Mouse (Mus musculus) thymus, postnatal 25 days (tissue): ENCODE data around the gene Pcnt.

ENCODE experiments used
- DNase-seq: peaks from one replicate; pipeline ENCODE4 v3.0.0; 2022

Pcnt gene

GRCm38 (mm10) chr10:76392596-76392995 is 50.0 kb downstream of the Pcnt start:
- no peak for DNase-seq

DNA sequence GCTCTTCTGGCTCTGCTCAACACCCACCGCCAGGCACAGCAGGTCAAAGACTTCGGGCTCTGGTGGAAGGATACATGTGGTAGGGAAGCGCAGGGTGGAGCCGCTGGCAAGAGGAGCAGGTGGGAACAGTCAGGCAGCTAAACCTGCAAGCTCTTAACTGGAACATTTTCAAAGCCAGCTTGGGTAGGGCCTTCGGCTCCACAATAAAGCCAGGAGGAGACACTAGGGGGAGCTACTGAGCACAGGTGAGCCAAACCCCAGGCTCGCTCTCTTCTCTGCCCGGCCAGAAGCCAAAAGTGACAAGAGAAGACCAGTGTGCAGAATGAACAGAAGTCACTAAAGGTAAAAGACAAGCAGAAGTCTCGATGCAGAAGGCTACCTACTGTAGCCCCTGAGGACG is 50.8 kb downstream of the Pcnt start:
- peak; percentile 43 for DNase-seq

DNA sequence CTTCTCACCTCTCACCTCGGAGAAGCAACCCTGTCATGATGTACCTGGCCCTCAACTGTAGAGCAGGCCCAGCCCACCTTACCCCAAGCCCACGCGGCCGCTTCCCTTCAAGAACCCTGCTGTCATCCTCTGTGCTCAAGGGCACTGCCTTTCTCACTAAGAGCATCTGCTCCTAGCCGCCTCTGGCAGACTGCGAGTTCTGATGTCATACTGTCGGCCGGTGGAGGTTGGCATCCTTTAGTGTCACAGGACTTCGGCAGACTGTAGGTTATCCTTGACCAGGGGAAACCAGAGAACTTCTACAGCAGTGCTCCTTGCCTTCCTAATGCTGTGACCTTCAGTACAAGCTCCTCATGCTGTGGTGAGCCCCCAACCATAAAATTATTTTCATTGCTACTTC is 51.4 kb downstream of the Pcnt start:
- no peak for DNase-seq

- DNase-seq, result no peak
These were observed 67.6 kb downstream of the Pcnt start for GRCm38 (mm10) chr10:76374981-76375380.

DNA sequence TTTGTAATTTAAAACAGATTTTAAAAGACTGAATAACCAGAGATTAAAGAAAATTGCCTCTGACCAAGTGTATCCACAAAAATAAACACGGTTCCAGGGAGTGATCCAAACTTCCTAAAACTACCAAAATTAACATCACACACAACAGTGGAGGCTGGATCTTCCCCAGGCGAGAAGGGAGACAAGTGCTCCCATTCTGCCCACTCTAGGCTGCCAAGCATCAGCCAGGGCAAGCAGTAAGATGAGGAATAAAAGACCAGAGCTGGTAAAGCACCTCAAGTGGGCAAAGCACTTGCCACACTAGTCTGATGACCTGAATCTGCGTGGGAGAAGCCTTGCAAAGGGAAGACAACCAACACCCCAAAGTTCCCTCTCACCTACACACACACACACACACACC is 70.8 kb downstream of the Pcnt start:
- no peak for DNase-seq

DNA sequence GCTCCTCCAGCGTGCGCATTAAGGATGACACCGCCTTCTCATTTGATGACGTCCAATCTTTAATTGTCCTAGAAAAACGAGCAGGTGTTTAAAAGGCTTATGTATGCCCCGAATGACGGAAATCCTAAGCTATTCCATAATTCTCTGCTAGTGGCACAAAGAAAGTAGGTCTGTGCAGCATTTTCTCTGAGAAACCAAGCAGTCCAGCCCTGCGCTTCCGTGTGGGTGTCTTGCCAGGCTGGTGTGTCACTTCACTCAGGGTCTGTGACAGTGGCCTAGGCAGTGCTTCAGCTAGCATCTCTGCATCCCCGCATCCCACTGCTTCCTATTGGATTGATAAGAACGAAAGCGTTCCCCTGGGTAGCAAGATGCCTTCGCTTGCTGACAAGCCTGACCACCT is 73.8 kb downstream of the Pcnt start:
- DNase-seq, result no peak

- no peak for DNase-seq
These were observed 79.4 kb downstream of the Pcnt start for GRCm38 (mm10) chr10:76363233-76363632.

- DNase-seq, result no peak
These were observed 84.1 kb downstream of the Pcnt start for GRCm38 (mm10) chr10:76358468-76358867.

GRCm38 (mm10) chr10:76357286-76357875 is 85.2 kb downstream of the Pcnt start:
- DNase-seq, result no peak

DNA sequence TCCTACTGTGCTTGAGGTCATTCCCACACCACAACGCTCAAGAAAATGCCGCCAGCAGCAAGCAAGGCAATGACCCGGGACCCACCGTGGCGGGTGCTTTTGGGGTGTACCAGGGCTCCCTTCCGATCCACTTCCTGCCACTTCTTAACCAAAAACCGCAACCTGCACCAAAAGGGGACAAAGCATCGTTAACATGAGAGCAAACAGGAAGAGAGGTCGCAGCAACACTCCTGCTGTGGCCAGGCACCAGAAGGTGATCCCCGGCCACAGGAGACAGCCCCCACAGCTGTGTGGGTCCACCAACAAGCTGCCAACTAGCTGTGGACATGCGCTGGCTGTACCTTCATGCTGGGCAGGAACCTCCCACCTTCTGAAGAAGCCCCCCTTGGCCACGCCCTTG is 87.6 kb downstream of the Pcnt start:
- DNase-seq, result peak; percentile 68

DNA sequence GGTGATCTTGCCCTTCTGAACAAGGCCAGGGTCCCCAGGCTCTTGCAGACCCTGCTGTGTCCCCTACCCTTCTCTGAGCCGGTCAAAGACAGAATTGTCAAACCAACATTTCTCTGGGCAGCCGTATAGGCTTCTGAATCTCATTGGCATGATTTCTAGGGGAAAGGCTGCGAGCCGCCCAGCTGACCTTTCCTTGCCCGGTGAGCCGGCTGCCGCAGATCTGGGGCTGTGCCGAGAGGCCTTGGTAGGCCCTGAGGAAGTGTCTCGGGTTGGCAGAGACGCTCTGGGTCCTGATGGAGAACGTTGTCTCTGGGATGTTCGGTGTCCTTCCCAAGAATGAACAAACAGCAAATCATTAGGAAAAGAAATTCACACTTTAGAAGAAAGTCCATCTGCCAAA is 88.6 kb downstream of the Pcnt start:
- no peak for DNase-seq

DNA sequence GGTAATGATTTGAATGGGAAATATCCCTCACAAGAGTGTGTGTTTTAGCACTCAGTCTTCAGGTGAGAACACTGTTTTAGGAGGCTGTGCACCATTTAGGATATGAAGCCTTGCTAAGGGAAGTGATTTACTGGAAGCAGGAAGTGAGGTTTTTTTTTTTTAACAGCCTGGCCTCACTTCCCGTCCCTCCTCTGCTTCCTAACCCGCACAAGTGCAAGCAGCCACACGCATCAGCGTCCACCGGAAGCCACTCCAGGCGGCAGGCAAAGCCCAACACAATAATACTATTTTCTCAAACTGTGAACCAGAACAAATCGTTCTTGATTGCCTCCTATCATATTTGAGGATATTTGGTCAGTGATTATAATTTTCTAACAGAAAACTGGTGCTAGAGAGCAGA is 90.6 kb downstream of the Pcnt start:
- DNase-seq, result no peak

- DNase-seq, result peak; percentile 73
These were observed 96.0 kb downstream of the Pcnt start for GRCm38 (mm10) chr10:76346589-76346988.

DNA sequence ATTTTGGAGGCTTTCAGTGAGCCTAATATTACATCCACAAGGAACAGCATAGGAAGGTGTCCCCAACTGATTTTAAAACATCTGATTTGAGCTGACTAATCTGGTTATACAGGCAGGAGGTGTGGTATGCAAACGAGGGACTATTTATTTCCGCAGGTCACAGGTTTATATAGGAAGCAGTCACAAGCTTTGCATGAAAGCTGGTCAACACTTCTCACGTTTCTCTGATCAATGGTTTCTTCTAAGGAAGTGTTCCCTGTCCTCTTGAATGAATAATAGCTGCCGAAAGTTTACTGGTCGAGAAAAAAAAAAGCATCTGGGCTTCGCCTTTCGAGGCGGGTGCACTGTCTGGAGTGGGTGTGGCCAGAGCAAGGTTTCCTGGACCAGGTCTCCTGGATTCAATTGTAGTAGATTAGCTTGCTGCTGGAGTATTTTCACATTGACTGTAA is 96.5 kb downstream of the Pcnt start:
- DNase-seq, result no peak

DNA sequence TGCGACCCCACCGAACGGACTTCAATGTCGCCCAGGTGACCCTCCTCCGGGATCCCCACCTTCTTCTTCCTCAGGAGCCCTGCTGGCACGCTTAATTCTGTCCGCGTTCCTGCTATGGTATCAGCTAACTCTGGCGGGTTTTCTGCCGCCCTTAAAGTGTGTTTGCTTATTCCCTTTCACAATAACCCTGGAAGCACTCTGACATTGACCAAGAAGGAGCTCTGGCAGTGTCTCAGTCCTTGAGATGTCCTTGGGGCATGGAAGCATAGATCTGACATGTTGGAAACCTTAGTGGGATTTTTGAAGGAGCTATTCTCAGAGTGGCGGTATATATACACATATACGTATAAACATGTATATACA is 97.1 kb downstream of the Pcnt start:
- DNase-seq, result no peak

DNA sequence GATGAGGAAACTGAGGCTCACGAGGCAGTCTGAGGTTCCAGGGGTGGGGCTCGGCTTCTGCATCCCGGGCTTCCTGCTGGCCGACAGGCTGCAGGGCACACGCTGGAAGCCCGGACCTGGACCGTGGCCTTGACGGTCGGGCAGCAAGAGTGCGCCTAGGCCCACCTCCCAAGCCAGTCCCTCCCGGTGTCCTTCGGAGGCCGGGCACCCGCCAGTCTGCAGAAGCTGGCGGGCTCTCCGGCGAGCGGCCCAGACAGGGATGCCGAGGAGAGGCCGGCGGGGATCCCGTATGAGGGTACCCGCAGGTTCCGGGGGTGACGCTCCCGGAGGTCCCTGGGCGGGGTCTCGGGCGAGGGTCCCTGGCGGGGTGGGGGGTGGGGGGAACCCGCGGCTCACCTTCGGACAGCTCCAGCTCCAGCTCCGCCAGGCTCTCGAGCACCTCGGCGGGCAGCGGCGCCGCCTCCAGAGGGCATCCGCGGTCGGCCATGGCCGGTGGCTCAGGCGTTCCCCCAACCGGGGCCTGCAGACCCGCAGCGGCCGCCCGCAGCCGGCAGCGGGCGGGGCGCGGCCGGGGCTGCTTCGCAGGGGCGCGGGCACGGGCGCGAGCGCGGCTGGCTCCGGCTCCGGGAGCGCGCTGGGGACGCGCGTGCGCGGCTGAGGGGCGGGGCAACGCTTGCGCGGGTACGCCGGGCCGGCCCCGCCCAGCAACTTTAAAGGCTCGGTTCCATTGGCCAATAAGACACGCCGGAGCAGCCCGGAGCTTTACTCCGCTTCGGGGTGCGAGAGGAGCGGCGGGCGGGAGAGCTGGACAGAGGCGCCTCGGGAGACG is 97.7 kb downstream of the Pcnt start, which contains the start of gene Dip2a:
Gene Dip2a (minus strand): TSS at position 581 of the 829 bp plus-strand sequence.
- DNase-seq, result peak; percentile 96

DNA sequence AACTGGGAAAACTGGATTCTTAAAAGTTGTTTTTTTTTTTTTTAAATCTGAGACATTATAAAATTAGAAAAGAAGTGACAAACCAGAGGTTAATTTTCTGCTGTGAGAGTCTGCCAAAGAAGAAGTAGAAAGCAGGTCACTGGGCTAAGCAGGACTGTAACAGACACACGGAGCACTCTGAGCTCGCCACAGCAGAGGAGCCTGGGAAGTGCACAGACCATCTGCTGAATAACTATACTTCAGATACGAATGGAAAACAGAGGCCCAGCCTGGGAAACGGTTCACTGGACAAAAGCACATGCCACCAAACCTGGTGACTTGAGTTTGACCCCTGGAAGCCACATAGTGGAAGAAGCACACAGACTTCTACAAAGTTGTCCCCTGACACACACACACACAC is 108.2 kb downstream of the Pcnt start:
- DNase-seq, result no peak

- DNase-seq, result no peak
These were observed 110.5 kb downstream of the Pcnt start for GRCm38 (mm10) chr10:76332040-76332439.

DNA sequence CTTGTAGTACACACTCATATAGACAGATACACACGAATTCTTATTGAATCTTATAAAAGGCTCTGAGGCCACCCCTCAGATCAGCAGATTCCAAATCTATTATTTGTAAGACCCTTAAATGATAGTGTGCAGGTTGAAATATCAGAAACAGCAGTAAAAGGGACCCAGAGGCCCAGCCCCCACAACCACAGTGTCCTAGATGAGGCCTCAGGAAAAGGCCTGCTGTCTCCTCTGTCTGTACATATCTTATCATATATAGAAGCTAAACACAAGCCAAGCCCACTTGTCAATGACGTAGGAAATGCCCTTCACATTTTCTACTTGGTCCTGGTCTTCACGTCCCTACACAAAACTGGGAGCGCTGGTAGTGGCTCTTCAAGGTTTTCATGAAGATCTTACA is 113.5 kb downstream of the Pcnt start:
- no peak for DNase-seq

DNA sequence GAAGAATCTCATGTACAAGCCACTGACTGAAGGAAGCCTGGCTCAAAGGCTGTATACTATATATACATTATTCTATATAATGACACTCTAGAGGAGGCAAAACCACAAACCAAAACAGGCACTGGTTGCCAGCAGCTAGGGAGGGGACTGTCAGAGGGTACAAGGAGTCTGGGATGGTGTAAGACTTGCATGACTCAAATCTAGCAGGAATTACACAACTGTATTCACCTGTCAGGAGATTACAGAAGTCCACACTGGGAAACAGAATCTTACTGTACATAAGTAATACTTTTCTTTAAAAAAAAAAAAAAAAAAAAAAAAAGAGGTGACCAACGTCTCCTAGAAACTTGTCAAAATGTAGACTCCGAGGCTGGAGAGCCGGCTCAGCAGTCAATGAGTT is 114.0 kb downstream of the Pcnt start:
- no peak for DNase-seq

GRCm38 (mm10) chr10:76326304-76327006 is 116.1 kb downstream of the Pcnt start:
- DNase-seq, result peak; percentile 56

- DNase-seq, result no peak
These were observed 125.0 kb downstream of the Pcnt start for GRCm38 (mm10) chr10:76317623-76318022.

GRCm38 (mm10) chr10:76316194-76316593 is 126.4 kb downstream of the Pcnt start:
- DNase-seq, result no peak

DNA sequence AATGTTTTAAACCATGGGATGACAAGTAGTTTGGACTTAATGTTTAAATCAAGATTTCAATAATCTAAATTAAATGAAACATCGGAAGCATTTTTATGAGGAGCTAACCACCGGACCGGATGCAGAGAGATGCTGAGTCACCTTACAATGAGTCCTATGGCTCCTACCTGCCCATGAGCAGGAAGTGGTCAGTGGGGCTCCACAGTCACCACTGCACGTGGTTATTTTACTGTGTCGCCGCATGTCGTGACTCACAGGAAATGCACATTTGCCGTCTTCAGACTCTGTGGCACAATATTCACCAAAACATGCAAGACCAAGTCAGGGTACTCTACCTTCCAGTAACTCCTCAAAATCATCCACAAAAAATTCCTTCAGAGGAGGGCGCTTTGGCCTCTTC is 135.8 kb downstream of the Pcnt start:
- peak; percentile 8 for DNase-seq
